Mouse (Mus musculus): ENCODE measurements around the gene Gtf2h1.

DNA sequence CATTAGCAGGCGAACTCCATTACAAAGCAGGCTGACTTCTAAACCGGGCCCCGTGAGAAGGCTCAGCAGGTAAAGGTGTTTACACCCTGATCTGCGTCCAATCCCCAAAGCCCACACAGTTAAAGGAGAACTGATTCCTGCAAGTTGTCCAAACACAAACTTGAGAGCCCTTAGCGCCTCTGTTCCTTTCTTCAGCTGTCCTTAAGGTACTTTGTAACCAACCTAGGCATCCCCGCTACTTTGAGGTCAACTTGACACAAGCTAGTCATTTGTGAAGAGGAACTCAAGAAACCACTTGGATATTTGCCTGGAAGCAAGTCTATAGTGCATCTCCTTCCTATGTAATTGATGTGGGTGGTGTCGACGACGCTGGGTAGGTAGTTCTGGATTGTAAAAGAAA, 61.5 kb downstream of the Gtf2h1 start:
- TF ChIP-seq EP300 (optimal IDR thresholded peaks at IDR 0.05) (no peak), CTCF (IDR thresholded peaks at IDR 0.05; ENCODE audit: low read depth) (no peak)
